Mouse (Mus musculus) hindbrain, postnatal 0 days (tissue): ENCODE measurements around the gene Taf15. TPM values are rescaled to one million over a fixed set of nuclear protein-coding genes. Genes with fewer than 3 reads are reported as not detected.

Source experiments
- ATAC-seq: fragments of 200-750 bp; cut with Nextera tagmentation; 2 replicates; pipeline ENCODE4 v1.8.0; 2017; ENCODE audit warnings: mild to moderate bottlenecking, moderate TSS enrichment, moderate library complexity
- DNase-seq: peaks from one replicate; pipeline ENCODE4 v3.0.0-alpha.2; 2015; ENCODE audit warnings: low spot score
- H3K27ac ChIP-seq: fragments of 300-500 bp; sonication (generic); 2 replicates; pipeline ENCODE4 v1.5.1; 2014; ENCODE audit warnings: mild to moderate bottlenecking
- H3K27me3 ChIP-seq: fragments of 300-500 bp; sonication (generic); 2 replicates; pipeline ENCODE4 v1.6.1; 2014; ENCODE audit warnings: low read length, mixed read lengths; ENCODE audit not compliant: insufficient read depth
- H3K36me3 ChIP-seq: fragments of 300-500 bp; sonication (generic); 2 replicates; pipeline ENCODE4 v1.6.1; 2014; ENCODE audit warnings: low read length, mixed read lengths; ENCODE audit not compliant: insufficient read depth
- H3K4me1 ChIP-seq: fragments of 300-500 bp; sonication (generic); 2 replicates; pipeline ENCODE4 v1.6.1; 2014; ENCODE audit warnings: antibody characterized with exemption, low read length, mixed read lengths; ENCODE audit not compliant: insufficient read depth
- H3K4me2 ChIP-seq: fragments of 300-500 bp; sonication (generic); 2 replicates; pipeline ENCODE4 v1.6.1; 2014; ENCODE audit warnings: low read depth, mild to moderate bottlenecking, low read length, moderate library complexity, mixed read lengths
- H3K4me3 ChIP-seq: fragments of 300-500 bp; sonication (generic); 2 replicates; pipeline ENCODE4 v1.5.1; 2014; ENCODE audit warnings: low read length
- H3K9ac ChIP-seq: fragments of 300-500 bp; sonication (generic); replicated peaks from 2 replicates; pipeline ENCODE4 v1.6.1; 2014; ENCODE audit warnings: mild to moderate bottlenecking, low read length, moderate library complexity, mixed read lengths
- H3K9me3 ChIP-seq: fragments of 300-500 bp; sonication (generic); 2 replicates; pipeline ENCODE4 v1.6.1; 2016; ENCODE audit warnings: low read length, mixed read lengths
- CTCF ChIP-seq: IDR thresholded peaks from 2 replicates; pipeline ENCODE4 v1.5.1; 2016; ENCODE audit warnings: antibody characterized with exemption, control low read depth, low read depth
- WGBS: fragments of 180-500 bp; shearing (Covaris S2); extraction: QIAGEN DNeasy Blood & Tissue Kit; methylation state at CpG from one replicate; pipeline ENCODE4 v1.1.7; 2014; 5-methylcytosine and 5-hydroxymethylcytosine counted together
- polyA plus RNA-seq: library from polyadenylated mRNA; unstranded; fragments of >200 nt; fragmentation: Nextera tagmentation; extraction: Ambion mirVana; gene quantifications from 2 replicates; pipeline ENCODE4 v1.2.1, GENCODE M21; 2015
- total RNA-seq: library from RNA; depleted of rRNA; stranded (reverse); fragments of >200 nt; gene quantifications from 2 replicates; pipeline ENCODE4 v1.2.3, GENCODE M21; 2014

Taf15 gene
- total and polyA plus RNA-seq, 2 experiments from 2014 or later = 13.2 to 14.4 TPM

DNA sequence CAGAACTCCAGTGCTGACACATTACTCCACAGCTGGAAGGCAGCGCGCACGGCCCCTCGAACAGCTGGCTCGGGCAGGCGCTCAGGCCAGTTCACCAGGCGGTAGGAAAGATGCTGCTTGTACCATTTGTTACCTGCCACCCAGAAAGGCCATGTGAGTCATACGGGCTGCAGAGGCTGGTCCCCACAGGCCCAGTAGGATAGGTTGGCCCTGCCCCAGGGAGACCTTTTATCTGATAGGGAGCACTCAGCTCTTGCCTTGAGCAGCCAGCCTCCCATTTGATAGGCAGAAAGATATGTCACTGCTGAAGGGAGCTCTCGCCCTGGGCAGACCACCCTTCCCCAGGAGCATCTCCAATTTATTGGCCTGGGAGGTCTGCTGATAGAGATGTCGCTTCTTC is 25.3 kb upstream of the Taf15 start:
- DNase-seq = no peak
- Histone ChIP-seq H3K4me1 (no peaks in the 10 kb centered on the region), H3K4me2 (no peak overlapping the region), H3K4me3 (no peak overlapping the region), H3K27ac (no peak overlapping the region), H3K9me3 (no peaks in the 10 kb centered on the region), H3K36me3 (no peaks in the 10 kb centered on the region), H3K27me3 (peaks cover 20% of the 10 kb centered on the region), H3K9ac (no peak overlapping the region)
- WGBS = 72% methylated on average over 10 of the region's 10 CpGs
- TF ChIP-seq CTCF = no peak
- no peak for ATAC-seq

DNA sequence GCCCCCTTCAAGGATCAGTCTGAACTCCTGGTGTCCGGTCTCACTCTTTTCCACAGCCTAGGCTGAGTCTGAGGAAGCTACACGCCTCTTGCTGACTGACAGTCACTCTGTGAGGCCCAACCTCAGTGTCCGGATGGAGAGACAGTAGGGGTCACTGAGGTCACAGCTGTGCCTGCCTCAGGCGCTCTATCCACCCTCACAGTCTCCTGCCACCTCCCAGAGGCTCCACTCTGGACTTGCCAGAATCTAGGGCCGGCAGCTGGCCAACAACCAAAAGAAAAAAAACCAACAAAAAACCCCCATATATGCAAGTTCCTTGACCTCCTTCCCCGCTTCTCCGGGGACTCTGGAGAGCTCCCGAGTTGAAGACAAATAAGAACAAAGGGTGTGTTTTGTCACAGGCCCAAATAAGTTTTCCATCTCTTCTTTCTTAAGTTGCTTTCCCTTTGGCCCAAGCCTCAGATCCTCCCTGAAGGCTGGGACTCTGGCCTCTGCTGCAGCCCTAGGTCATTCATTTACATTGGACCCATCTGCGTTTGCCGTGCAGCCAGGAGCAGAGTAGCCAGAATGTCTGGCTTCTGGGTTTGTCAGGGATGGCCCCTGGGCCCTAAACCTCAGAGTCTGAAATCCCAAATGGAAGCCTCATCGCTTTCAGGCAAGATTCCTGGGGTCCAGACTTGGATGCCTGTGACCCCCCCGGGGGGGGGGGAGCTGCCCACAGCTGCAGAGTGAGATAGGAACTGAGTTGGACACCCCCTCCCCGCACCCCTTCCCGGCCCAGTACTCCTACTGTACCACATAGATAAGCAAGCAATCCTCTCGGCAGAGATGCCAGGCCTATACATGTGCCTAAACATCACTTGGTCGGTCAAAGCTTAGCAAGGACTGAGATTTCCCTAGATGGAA is 24.6 kb upstream of the Taf15 start:
- TF ChIP-seq CTCF = no peak
- no peak for ATAC-seq
- Histone ChIP-seq H3K9me3 (no peaks in the 10 kb centered on the region), H3K4me1 (no peaks in the 10 kb centered on the region), H3K27me3 (peaks cover 19% of the 10 kb centered on the region), H3K4me2 (no peak overlapping the region), H3K36me3 (no peaks in the 10 kb centered on the region), H3K27ac (peak overlapping the region; percentile 38; the same call in 1 of the 2 replicates), H3K4me3 (no peak overlapping the region), H3K9ac (no peak overlapping the region)
- 35% methylated on average over 16 of the region's 16 CpGs for WGBS
- DNase-seq = no peak

DNA sequence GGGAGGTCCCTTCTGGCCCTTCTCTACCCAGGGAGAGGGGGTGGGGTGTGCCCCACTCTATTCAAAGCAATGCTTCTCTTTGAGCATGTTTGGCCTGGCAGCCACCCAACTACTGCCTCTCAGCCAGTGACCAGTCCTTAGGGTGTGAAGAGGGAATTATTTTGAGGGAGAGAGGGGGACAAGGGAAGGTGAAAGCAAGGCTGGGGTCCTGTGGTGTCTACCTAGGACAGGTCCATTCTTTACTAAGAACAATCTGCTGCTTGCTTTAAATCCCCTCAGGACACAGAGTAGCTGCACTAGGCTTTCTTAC is 24.0 kb upstream of the Taf15 start:
- no peaks in the 10 kb centered on the region for H3K9me3 ChIP-seq
- DNase-seq (peak; percentile 42), ATAC-seq (no peak)
- no peaks in the 10 kb centered on the region for H3K36me3 ChIP-seq
- TF ChIP-seq CTCF = no peak
- H3K4me1 ChIP-seq = no peaks in the 10 kb centered on the region
- no peak overlapping the region for H3K27ac ChIP-seq
- no peak overlapping the region for H3K4me2 ChIP-seq
- H3K27me3 ChIP-seq = peaks cover 13% of the 10 kb centered on the region
- H3K4me3 ChIP-seq = no peak overlapping the region
- no peak overlapping the region for H3K9ac ChIP-seq

DNA sequence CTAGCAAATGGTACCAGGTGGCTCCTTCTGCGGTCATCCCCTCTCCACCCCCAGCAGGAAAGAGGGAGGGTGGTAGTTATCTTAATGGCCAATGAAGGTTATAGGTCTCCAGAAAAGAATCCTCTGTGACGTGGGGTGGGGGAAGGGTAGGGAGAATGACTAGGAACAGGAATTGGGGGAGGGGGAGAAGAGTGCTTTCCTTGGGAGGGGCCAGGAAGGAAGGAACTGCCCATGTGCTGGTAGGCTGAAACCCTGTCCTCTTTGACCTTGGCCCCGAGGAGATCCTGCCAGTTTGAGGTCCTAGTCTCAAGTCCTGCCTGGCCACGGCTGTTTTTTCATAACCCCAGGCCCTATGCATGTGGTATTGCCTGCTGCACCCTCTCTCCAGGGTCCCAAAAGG is 23.6 kb upstream of the Taf15 start:
- no peak for TF ChIP-seq CTCF
- ATAC-seq = no peak
- no peaks in the 10 kb centered on the region for H3K4me1 ChIP-seq
- H3K27me3 ChIP-seq = peaks cover 10% of the 10 kb centered on the region; the same call in 1 of the 2 replicates
- no peak for DNase-seq
- H3K27ac ChIP-seq = no peak overlapping the region
- H3K9ac ChIP-seq = no peak overlapping the region
- no peak overlapping the region for H3K4me3 ChIP-seq
- H3K36me3 ChIP-seq = no peaks in the 10 kb centered on the region
- H3K4me2 ChIP-seq = no peak overlapping the region
- H3K9me3 ChIP-seq = no peaks in the 10 kb centered on the region
- WGBS = 65% methylated on average over 4 of the region's 4 CpGs

DNA sequence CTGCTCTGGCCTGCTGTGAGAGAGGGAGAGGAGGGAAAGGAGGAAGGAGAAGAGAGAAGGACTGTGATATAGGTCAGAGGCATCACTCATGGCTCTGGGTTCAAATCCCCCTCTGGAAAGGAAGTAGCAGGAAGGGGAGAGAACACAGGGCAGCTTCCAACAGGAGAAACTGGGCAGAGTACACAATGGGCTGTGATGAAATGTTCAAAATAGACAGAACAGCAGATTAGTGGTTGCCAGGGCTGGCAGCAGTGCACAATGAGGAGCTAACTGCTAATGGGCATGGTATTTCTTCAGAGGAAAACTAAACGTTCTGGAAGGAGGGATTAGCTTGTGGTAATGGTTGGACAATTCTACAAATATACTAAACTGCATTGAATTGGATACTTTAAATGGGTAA is 22.3 kb upstream of the Taf15 start:
- Histone ChIP-seq H3K9ac (no peak overlapping the region), H3K9me3 (no peaks in the 10 kb centered on the region), H3K27ac (no peak overlapping the region), H3K4me2 (no peak overlapping the region), H3K27me3 (no peaks in the 10 kb centered on the region), H3K36me3 (no peaks in the 10 kb centered on the region), H3K4me3 (no peak overlapping the region), H3K4me1 (no peaks in the 10 kb centered on the region)
- DNase-seq (no peak), ATAC-seq (no peak)
- TF ChIP-seq CTCF = no peak
- WGBS = 35% methylated on average over 1 of the region's 1 CpGs

DNA sequence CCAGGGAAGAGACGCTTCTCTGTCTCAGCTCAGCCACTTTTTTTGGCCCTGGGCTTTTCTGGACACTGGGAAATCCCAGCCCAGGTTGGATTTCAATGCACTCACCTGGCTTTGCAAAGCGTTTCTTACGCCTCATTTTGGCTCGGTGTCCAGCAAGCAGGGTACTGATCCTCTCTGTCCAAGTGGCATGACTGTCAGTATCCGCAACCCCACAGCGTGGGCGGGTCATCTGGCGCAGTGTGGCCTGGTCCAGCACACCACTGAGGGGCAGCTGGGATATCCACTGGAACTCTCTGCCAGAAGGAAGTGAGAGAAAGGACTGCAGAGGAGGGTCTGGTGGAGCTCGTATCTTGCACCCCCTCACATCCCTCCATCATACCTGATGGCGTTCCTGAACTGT is 21.6 kb upstream of the Taf15 start:
- Histone ChIP-seq H3K4me1 (no peaks in the 10 kb centered on the region), H3K9me3 (no peaks in the 10 kb centered on the region), H3K27ac (no peak overlapping the region), H3K4me2 (no peak overlapping the region), H3K9ac (no peak overlapping the region), H3K4me3 (no peak overlapping the region), H3K36me3 (no peaks in the 10 kb centered on the region), H3K27me3 (no peaks in the 10 kb centered on the region)
- DNase-seq (no peak), ATAC-seq (no peak)
- no peak for TF ChIP-seq CTCF
- WGBS = 79% methylated on average over 10 of the region's 10 CpGs

DNA sequence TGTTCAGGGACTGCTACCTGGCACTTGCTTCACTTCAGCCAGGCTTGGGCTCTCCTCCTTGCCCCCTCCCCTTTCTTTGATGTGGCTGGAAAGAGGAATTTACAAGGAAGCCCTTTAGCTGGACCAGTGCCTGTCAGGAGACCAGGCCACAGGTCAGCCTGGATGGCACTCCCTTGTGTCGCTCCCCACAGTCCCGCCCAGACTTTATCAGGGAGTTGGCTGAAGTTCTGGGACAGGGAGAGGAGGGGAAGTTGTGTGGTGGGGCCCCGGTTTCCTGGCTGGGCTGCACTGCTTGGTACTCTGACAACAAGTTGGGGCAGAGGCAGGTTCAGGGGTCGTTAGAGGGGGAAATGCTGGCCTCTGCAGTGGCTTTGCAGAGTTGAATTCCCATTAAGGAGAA is 18.3 kb upstream of the Taf15 start:
- ATAC-seq (no peak), DNase-seq (no peak)
- TF ChIP-seq CTCF = no peak
- Histone ChIP-seq H3K9me3 (no peaks in the 10 kb centered on the region), H3K4me3 (no peak overlapping the region), H3K27me3 (no peaks in the 10 kb centered on the region), H3K9ac (no peak overlapping the region), H3K36me3 (no peaks in the 10 kb centered on the region), H3K27ac (no peak overlapping the region), H3K4me1 (no peaks in the 10 kb centered on the region), H3K4me2 (no peak overlapping the region)
- WGBS = 25% methylated on average over 4 of the region's 4 CpGs
